16 mouse cellular contexts compared by ENCODE assay signal in genomic region chr6:95492216-95492956, GRCm38 (mm10).
"Had no signal": no experiment of that assay in that cellular context is flagged by ENCODE, and none has a peak within 500 bp of the region (broad histone marks: within the 10 kb centered on the region; RNA-seq: fewer than 3 reads in every experiment).

No protein-coding gene starts in this region.

- H3K4me2 ChIP-seq: limb, embryonic 15.5 days; liver, embryonic 12.5 days; lung, embryonic 14.5 days; midbrain, embryonic 11.5 days; midbrain, embryonic 15.5 days; neural tube, embryonic 13.5 days; stomach, embryonic 15.5 days had no signal

- H3K9me3 ChIP-seq: limb, embryonic 15.5 days; liver, embryonic 12.5 days; megakaryocyte, embryonic 14.5 days; midbrain, embryonic 15.5 days; neural tube, embryonic 13.5 days; stomach, embryonic 15.5 days had no signal

- H3K4me3 ChIP-seq: layer of hippocampus, adult 2 months; limb, embryonic 15.5 days; liver, embryonic 12.5 days; megakaryocyte, embryonic 14.5 days; midbrain, embryonic 15.5 days; neural tube, embryonic 13.5 days; stomach, embryonic 15.5 days had no signal

- H3K27me3 ChIP-seq: limb, embryonic 15.5 days; liver, embryonic 12.5 days; megakaryocyte, embryonic 14.5 days; midbrain, embryonic 15.5 days; neural tube, embryonic 13.5 days; stomach, embryonic 15.5 days had no signal

- H3K27ac ChIP-seq: layer of hippocampus, adult 2 months; limb, embryonic 15.5 days; liver, embryonic 12.5 days; macrophage; midbrain, embryonic 15.5 days; neural tube, embryonic 13.5 days; stomach, embryonic 15.5 days had no signal

- H3K4me1 ChIP-seq: midbrain, embryonic 15.5 days; neural tube, embryonic 13.5 days; stomach, embryonic 15.5 days had no signal

- H3K36me3 ChIP-seq: limb, embryonic 15.5 days; midbrain, embryonic 15.5 days; neural tube, embryonic 13.5 days; stomach, embryonic 15.5 days had no signal

- DNase-seq: kidney, postnatal 10 days; kidney, postnatal 4 days; lung, embryonic 14.5 days; lung, postnatal 10 days; right cerebral cortex, postnatal 14 days; thymus, adult 2 months; thymus, postnatal 36 days had no signal

- ATAC-seq: liver, embryonic 12.5 days; midbrain, embryonic 15.5 days had no signal

- H3K9ac ChIP-seq: limb, embryonic 15.5 days; liver, embryonic 12.5 days; lung, embryonic 14.5 days; midbrain, embryonic 15.5 days; neural tube, embryonic 13.5 days; stomach, embryonic 15.5 days had no signal
